Mouse (Mus musculus) ES-Bruce4 (cell line): ENCODE results near the gene Olfr792. TPM values are rescaled to one million over a fixed set of nuclear protein-coding genes. Genes with fewer than 3 reads are reported as not detected.

Experiments used
- H3K27ac ChIP-seq: 2 replicates; pipeline ENCODE4 v1.5.1; 2012; ENCODE audit warnings: low read length, inconsistent platforms; ENCODE audit not compliant: insufficient read depth
- H3K27me3 ChIP-seq: 2 replicates; pipeline ENCODE4 v1.6.1; 2012; ENCODE audit warnings: mild to moderate bottlenecking, low read length, inconsistent platforms; ENCODE audit not compliant: control insufficient read depth, poor library complexity, insufficient read depth, severe bottlenecking
- H3K36me3 ChIP-seq: 2 replicates; pipeline ENCODE4 v1.6.1; 2012; ENCODE audit warnings: inconsistent platforms, mild to moderate bottlenecking, low read length, moderate library complexity; ENCODE audit not compliant: control insufficient read depth, poor library complexity, insufficient read depth, severe bottlenecking
- H3K4me1 ChIP-seq: one replicate; pipeline ENCODE4 v1.8.1; 2011; ENCODE audit warnings: low read length; ENCODE audit not compliant: control insufficient read depth, insufficient read depth
- H3K4me3 ChIP-seq: 2 replicates; pipeline ENCODE4 v1.5.1; 2011; ENCODE audit warnings: low read depth, mild to moderate bottlenecking, low read length
- H3K9ac ChIP-seq: 2 replicates; pipeline ENCODE4 v1.6.1; 2012; ENCODE audit warnings: low read depth, mild to moderate bottlenecking, inconsistent platforms; ENCODE audit not compliant: poor library complexity, severe bottlenecking
- H3K9me3 ChIP-seq: replicated peaks from 2 replicates; pipeline ENCODE4 v1.6.1; 2012; ENCODE audit warnings: mild to moderate bottlenecking, low read length, inconsistent platforms; ENCODE audit not compliant: control insufficient read depth, poor library complexity, insufficient read depth, severe bottlenecking
- CTCF ChIP-seq: IDR thresholded peaks from one replicate; pipeline ENCODE4 v1.8.1; 2011; ENCODE audit warnings: low read depth, low read length
- EP300 ChIP-seq: IDR thresholded peaks from 2 replicates; pipeline ENCODE4 v1.6.1; 2011; ENCODE audit warnings: low read depth, low read length; ENCODE audit not compliant: insufficient read depth
- POLR2A ChIP-seq: IDR thresholded peaks from one replicate; pipeline ENCODE4 v1.8.1; 2011; ENCODE audit warnings: low read length; ENCODE audit not compliant: insufficient read depth
- polyA plus RNA-seq: library from polyadenylated mRNA; stranded (reverse); fragments of >200 nt; gene quantifications from 2 replicates; pipeline ENCODE4 v1.2.4, GENCODE M21; 2011; ENCODE audit warnings: low read depth; ENCODE audit not compliant: missing spikeins, insufficient read depth, insufficient read length

Gene Olfr792
- polyA plus RNA-seq, 1 experiment: not detected

- H3K27ac ChIP-seq: no peak overlapping the region
- no peaks in the 10 kb centered on the region for H3K4me1 ChIP-seq
- TF ChIP-seq POLR2A (no peak), EP300 (no peak), CTCF (no peak)
- no peaks in the 10 kb centered on the region for H3K36me3 ChIP-seq
- H3K9ac ChIP-seq: no peak overlapping the region
- no peak overlapping the region for H3K4me3 ChIP-seq
- no peaks in the 10 kb centered on the region for H3K27me3 ChIP-seq
- no peaks in the 10 kb centered on the region for H3K9me3 ChIP-seq
Measured at GRCm38 (mm10) chr10:129577066-129577465, 38.1 kb downstream of the Olfr792 start.

Other genes starting within 250 kb of the Olfr792 start
- gene Olfr780, start 221.0 kb upstream of the Olfr792 start, polyA plus RNA-seq: not detected in 2 replicates
- gene Olfr781, start 210.3 kb upstream of the Olfr792 start, polyA plus RNA-seq: not detected in 2 replicates
- not detected in 2 replicates for gene Olfr782, start 190.3 kb upstream of the Olfr792 start, polyA plus RNA-seq
- not detected in 2 replicates for gene Olfr784, start 155.1 kb upstream of the Olfr792 start, polyA plus RNA-seq
- gene Olfr785, start 133.7 kb upstream of the Olfr792 start, polyA plus RNA-seq: not detected in 2 replicates
- not detected in 2 replicates for gene Olfr786, start 111.9 kb upstream of the Olfr792 start, polyA plus RNA-seq
- gene Olfr787, start 77.3 kb upstream of the Olfr792 start, polyA plus RNA-seq: 0.14 TPM in 1 of 2 replicates, not detected in the other
- gene Olfr788, start 68.2 kb upstream of the Olfr792 start, polyA plus RNA-seq: not detected in 2 replicates
- not detected in 2 replicates for gene Olfr789, start 54.4 kb upstream of the Olfr792 start, polyA plus RNA-seq
- gene Olfr790, start 40.7 kb upstream of the Olfr792 start, polyA plus RNA-seq: not detected in 2 replicates
- not detected in 2 replicates for gene Olfr791, start 17.4 kb upstream of the Olfr792 start, polyA plus RNA-seq
- gene Olfr794, start 28.5 kb downstream of the Olfr792 start, polyA plus RNA-seq: 0.29 TPM in 1 of 2 replicates, not detected in the other
- gene Olfr796, start 73.4 kb downstream of the Olfr792 start, polyA plus RNA-seq: 0.24 TPM in 1 of 2 replicates, not detected in the other
- not detected in 2 replicates for gene Olfr798, start 88.8 kb downstream of the Olfr792 start, polyA plus RNA-seq
- not detected in 2 replicates for gene Olfr799, start 98.3 kb downstream of the Olfr792 start, polyA plus RNA-seq
- not detected in 2 replicates for gene Olfr800, start 118.5 kb downstream of the Olfr792 start, polyA plus RNA-seq
- gene Olfr801, start 134.7 kb downstream of the Olfr792 start, polyA plus RNA-seq: not detected in 2 replicates
- gene Olfr802, start 149.0 kb downstream of the Olfr792 start, polyA plus RNA-seq: not detected in 2 replicates
- not detected in 2 replicates for gene Olfr803, start 155.1 kb downstream of the Olfr792 start, polyA plus RNA-seq
- gene Olfr804, start 164.0 kb downstream of the Olfr792 start, polyA plus RNA-seq: not detected in 2 replicates
- gene Olfr805, start 190.2 kb downstream of the Olfr792 start, polyA plus RNA-seq: not detected in 2 replicates
- gene Olfr806, start 202.8 kb downstream of the Olfr792 start, polyA plus RNA-seq: not detected in 2 replicates
- not detected in 2 replicates for gene Olfr807, start 218.6 kb downstream of the Olfr792 start, polyA plus RNA-seq
- not detected in 2 replicates for gene Olfr808, start 226.3 kb downstream of the Olfr792 start, polyA plus RNA-seq
- not detected in 2 replicates for gene Olfr809, start 235.5 kb downstream of the Olfr792 start, polyA plus RNA-seq